Mouse (Mus musculus) urinary bladder, adult 18-20 months (tissue): ENCODE results near the gene Olfr205.
"Not testable (repeated sequence)": the region's sequence is repeated elsewhere in the genome, so short reads cannot be mapped to it uniquely, and the experiment has no call there.

Source experiments
- DNase-seq, 2 experiments: peaks; one replicate each; pipeline ENCODE4 v3.0.0; 2022; ENCODE audit warnings: low spot score in 2 of 2, mixed read lengths in 2 of 2

Gene Olfr205

DNA sequence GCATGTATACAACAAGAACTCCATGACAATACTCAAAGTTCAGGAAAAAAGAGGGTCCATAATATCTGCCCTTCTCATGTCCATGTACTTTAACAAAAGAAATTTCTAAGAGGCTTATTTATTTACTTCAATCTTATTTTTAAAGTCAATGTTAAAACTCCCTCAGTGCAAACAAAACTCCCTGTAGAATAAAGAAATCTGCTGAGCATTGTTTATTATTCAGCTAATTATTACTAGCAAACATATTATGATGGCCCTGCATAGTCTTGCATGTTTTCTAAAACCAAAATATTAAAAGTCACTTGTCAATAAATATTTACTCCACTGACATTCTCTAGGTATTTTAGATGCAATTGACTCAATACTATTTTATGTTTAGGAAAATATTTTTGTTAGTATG is at the start of gene Olfr205:
Gene Olfr205 (minus strand): TSS at position 101 of the 400 bp plus-strand sequence.
- no peak for DNase-seq

DNA sequence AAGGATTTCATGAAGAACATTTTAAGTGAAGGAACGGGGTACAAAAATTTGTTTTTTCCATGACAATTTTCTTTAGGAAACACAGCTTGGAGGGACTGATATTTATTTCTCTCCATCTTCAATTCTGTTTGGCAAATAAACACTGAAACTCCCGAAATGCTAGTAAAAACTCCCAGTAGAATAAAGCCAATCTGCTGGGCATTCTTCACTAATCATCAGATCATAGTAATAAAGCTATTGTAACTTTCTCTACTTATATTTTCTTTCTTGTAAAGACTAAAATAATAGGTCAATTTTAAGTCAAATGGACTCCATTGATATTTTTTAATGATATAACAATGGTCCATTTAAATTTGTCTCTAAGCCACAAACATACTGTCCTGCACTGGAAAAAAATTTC is 33.0 kb upstream of the Olfr205 start, which contains the start of gene Olfr209:
Gene Olfr209 (minus strand): TSS at position 101 of the 400 bp plus-strand sequence.
- no peak for DNase-seq

DNA sequence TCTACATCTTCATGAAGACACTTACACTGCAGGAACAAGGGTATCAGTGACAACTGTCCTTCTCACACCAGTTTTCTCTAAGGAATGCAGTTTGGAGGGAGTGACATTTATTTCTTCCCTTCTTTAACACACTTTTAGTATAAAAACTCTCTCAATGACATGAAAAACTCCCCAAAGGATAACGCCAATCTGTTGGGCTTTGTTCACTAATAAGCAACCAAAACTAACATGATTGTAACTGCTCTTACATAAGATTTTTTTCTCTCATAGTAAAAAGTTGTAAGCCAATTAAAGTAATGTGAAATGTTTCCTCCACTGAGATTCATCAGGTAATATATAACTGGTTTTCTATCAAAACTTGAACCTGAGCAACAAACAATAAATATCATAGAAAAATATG is 18.2 kb upstream of the Olfr205 start, which contains the start of gene Olfr206:
Gene Olfr206 (minus strand): TSS at position 101 of the 400 bp plus-strand sequence.
- no peak for DNase-seq

DNA sequence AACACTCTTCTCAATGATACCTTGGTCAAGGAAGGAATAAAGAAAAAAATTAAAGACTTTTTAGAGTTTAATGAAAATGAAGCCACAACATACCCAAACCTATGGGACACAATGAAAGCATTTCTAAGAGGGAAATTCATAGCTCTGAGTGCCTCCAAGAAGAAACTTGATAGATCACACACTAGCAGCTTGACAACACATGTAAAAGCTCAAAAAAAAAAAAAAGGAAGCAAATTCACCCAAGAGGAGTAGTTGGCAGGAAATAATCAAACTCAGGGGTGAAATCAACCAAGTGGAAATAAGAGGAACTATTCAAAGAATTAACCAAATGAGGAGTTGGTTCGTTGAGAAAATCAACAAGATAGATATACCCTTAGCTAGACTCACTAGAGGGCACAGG is 7.7 kb downstream of the Olfr205 start:
- not testable (repeated sequence) for DNase-seq

DNA sequence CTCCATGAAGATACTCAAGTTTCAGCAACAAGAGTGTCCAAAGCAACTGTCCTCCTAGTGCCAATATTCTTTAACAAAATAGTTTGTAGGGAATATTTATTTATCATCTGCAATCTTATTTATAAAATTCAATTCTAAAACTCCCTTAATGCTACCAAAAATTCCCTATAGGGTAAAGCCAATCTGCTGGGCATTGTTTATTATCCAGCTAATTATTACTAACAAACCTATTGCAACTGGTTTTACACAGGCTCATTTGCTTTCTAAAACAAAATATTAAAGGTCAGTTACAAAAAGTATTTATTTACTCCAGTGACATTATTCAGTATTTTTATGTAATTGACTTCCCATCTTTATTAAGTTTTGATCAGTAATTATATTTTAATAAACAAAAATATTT is 12.8 kb downstream of the Olfr205 start, which contains the start of gene Olfr204:
Gene Olfr204 (minus strand): TSS at position 101 of the 400 bp plus-strand sequence.
- DNase-seq: no peak

DNA sequence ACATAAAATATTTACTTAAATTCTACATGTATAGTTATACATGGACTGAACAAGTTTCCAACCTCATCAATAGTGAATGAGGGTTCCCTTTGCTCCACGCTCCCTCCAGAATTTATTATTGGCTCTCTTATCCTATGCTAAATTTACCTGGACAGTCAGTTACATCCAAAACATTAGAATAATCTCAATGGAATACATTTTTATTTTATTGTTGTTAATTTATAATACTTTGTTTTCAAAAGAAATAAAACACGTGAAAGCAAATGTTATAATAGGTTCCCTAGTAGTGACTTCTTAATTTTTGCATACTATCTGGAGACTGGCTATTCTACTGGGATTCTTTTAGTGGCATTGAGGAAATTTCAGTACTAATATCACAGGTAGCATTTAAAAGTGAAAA is 32.4 kb downstream of the Olfr205 start, which contains the start of gene Olfr203:
Gene Olfr203 (plus strand): TSS at position 301 of the 400 bp plus-strand sequence.
- DNase-seq: no peak

DNA sequence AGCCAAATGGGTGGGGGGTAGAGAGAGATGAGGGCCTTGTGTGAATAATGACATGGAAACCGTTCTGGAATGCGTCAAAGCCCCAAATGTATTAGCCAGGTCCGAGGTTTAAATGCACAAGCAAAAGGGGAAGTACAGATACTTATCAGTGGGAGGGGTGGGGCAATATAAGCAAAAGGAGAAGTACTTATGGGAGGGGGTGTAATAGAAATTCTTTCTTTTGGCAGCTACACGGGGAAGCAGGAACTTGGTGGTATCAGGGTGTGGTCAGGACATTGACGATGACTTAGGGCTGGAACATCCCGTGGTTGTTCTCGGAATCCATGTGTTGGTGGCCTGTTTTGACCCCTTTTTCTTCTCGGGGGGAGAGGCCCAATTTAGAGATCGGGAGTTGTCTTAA is 43.4 kb downstream of the Olfr205 start:
- DNase-seq: not testable (repeated sequence)

DNA sequence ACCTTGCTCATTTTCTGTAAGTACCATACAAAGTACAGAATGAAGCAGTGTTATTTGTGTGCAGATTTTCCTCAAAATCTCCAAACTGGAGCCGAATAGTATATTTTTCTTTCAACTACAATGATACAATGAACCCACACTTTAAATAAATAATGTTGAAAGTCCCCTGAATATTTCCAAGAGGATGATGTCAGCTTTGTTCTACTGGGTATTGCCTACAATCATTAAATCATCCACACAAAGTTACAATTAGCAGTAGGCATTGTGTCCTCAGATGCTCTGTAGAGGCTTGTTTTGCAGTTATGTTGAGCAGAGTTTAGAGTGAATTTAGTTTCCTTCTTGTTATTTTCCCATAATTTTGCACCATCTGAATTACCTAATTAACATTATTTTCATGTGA is 44.2 kb downstream of the Olfr205 start, which contains the start of gene Olfr202:
Gene Olfr202 (minus strand): TSS at position 101 of the 400 bp plus-strand sequence.
- DNase-seq: no peak

DNA sequence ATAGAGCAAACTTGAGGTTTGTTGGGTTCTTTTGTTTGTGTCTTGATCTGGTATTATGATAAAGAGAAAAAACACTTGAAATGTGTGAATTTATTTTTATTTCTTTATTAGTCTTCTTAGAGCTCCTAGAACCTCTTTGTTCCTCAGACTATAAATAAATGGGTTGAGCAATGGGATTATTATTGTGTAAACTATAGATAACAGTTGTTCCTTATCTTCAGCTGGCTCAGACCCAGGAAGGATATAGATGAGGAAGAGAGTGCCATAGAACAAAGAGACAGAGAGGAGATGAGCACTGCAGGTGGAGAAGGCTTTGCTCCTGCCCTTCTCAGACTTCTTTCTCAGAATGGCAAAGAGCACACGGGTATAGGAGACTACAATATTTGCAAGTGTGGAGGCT is 47.5 kb downstream of the Olfr205 start:
- DNase-seq: no peak

DNA sequence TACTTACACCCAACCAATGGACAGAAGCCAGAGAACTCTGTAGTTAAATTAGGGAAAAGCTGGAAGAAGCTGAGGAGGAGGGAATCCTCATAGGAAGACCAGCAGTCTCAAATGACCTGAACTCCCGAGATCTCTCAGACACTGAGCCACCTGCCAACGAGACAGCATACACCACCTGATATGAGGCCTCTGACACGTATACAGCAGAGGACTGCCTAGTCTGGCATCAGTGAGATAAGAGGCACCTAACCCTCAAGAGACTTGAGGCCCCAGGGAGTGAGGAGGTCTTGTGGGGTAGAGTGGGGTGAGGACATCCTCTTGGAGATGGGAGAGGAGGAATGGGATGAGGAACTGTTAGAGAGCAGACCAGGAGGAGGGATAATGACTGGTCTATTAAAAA is 50.4 kb downstream of the Olfr205 start:
- no peak for DNase-seq
